Mouse (Mus musculus) adrenal gland, adult 8-10 months (tissue): ENCODE results near the gene Dll4. TPM values are rescaled to one million over a fixed set of nuclear protein-coding genes. Genes with fewer than 3 reads are reported as not detected.

Experiments
- DNase-seq: peaks from one replicate; pipeline ENCODE4 v3.0.0; 2022
- total RNA-seq, 4 experiments: library from RNA; stranded (reverse); gene quantifications; 2 replicates each; pipeline ENCODE4 v1.2.4; 2022

The Dll4 gene
- total RNA-seq, 4 experiments from 2014 or later = 11.5 to 18.6 (median 16.2) TPM

- DNase-seq = no peak
Measured at GRCm38 (mm10) chr2:119335535-119335934, 10.0 kb downstream of the Dll4 start.

- no peak for DNase-seq
Measured at GRCm38 (mm10) chr2:119336002-119336401, 10.4 kb downstream of the Dll4 start.

GRCm38 (mm10) chr2:119336470-119336869, 10.9 kb downstream of the Dll4 start:
- DNase-seq = no peak

GRCm38 (mm10) chr2:119337425-119338265, 12.1 kb downstream of the Dll4 start:
- DNase-seq = peak; percentile 82

GRCm38 (mm10) chr2:119344537-119345138, 19.1 kb downstream of the Dll4 start:
- no peak for DNase-seq

GRCm38 (mm10) chr2:119350555-119351486, 25.2 kb downstream of the Dll4 start, which contains the start of gene Chac1:
Gene Chac1 (plus strand): TSS chr2:119351229.
- peak; percentile 95 for DNase-seq

GRCm38 (mm10) chr2:119353707-119354106, 28.1 kb downstream of the Dll4 start:
- no peak for DNase-seq

GRCm38 (mm10) chr2:119355089-119355488, 29.5 kb downstream of the Dll4 start:
- DNase-seq = peak; percentile 33

GRCm38 (mm10) chr2:119355651-119356050, 30.1 kb downstream of the Dll4 start:
- DNase-seq = no peak

GRCm38 (mm10) chr2:119356310-119356709, 30.7 kb downstream of the Dll4 start:
- DNase-seq = no peak

GRCm38 (mm10) chr2:119356805-119357204, 31.2 kb downstream of the Dll4 start:
- DNase-seq = no peak

- DNase-seq = no peak
Measured at GRCm38 (mm10) chr2:119358249-119358648, 32.7 kb downstream of the Dll4 start.

- DNase-seq = no peak
Measured at GRCm38 (mm10) chr2:119359721-119360291, 34.2 kb downstream of the Dll4 start.

GRCm38 (mm10) chr2:119364969-119365368, 39.4 kb downstream of the Dll4 start:
- no peak for DNase-seq

- DNase-seq = no peak
Measured at GRCm38 (mm10) chr2:119367346-119367745, 41.8 kb downstream of the Dll4 start.

- peak; percentile 71 for DNase-seq
Measured at GRCm38 (mm10) chr2:119370116-119370515, 44.5 kb downstream of the Dll4 start.

- DNase-seq = no peak
Measured at GRCm38 (mm10) chr2:119377286-119377685, 51.7 kb downstream of the Dll4 start.

- DNase-seq = no peak
Measured at GRCm38 (mm10) chr2:119377826-119378225, 52.2 kb downstream of the Dll4 start.

GRCm38 (mm10) chr2:119379455-119379854, 53.9 kb downstream of the Dll4 start:
- no peak for DNase-seq
